Mouse (Mus musculus): ENCODE measurements around the gene Vash2.
"Not testable (repeated sequence)": the region's sequence is repeated elsewhere in the genome, so short reads cannot be mapped to it uniquely, and the experiment has no call there.

Vash2 gene

DNA sequence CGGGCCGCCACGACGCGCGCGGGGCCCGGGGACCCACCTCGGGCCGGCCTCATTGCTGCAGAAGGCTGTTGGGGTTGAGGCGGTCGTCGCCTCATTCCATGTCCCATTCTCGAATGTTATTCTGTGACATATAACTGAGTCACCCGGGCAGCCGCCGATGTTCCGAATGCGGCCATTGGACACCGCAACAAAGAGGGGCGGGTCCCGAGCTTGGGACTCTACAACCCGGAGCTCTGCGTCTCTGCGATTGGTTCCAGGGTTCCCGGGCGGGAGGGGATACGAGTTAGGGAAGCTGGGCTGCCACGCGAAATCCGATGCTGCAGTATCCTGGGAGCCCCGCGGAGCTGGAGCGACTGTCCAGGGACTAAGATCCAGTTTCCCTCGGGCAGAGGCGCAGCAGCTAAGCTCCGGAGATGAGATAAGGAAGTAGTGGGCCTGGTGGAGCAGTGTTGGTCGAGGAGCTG, at the start of gene Vash2:
TSS of gene Vash2 (minus strand) at position 197 of the 464 bp plus-strand sequence.
- DNase-seq: peak; percentile 29

DNA sequence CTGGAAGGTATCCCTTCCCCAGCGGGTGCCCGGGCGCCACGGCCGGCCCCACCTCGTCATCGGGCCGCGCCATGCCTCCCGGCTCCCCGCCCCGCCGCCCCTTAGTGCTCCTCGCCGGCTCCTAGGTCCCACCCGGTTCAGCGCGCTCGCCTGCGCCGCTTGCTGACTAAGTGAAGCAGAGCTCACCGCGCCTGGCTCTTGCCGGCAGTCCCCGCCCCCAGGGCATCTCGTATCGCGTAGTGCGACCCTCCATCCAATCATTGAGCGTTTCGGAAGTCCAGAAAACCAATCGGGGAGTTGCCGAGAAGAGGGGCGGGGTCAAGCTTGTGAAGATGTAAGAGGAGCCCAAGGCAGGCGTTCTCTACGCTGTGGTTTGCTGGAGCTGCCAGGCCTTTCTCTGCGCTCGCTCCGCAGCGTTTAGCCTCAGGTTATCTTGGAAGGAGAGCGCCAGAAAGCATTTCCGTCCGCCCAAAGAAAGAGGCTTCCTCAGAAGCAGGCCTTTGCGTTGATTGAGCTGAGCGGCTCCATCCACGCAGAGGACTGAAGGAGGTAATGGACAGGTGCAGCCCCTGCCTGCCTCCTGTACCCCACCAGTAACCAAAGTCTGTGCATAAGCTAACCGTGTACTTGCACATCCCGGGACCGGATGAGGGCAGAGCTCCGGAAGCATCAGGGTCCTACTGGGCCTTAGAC, 47.1 kb upstream of the Vash2 start, which contains the start of gene Flvcr1:
TSS of gene Flvcr1 (minus strand) at position 138 of the 693 bp plus-strand sequence.
- peak; percentile 98 for DNase-seq

DNA sequence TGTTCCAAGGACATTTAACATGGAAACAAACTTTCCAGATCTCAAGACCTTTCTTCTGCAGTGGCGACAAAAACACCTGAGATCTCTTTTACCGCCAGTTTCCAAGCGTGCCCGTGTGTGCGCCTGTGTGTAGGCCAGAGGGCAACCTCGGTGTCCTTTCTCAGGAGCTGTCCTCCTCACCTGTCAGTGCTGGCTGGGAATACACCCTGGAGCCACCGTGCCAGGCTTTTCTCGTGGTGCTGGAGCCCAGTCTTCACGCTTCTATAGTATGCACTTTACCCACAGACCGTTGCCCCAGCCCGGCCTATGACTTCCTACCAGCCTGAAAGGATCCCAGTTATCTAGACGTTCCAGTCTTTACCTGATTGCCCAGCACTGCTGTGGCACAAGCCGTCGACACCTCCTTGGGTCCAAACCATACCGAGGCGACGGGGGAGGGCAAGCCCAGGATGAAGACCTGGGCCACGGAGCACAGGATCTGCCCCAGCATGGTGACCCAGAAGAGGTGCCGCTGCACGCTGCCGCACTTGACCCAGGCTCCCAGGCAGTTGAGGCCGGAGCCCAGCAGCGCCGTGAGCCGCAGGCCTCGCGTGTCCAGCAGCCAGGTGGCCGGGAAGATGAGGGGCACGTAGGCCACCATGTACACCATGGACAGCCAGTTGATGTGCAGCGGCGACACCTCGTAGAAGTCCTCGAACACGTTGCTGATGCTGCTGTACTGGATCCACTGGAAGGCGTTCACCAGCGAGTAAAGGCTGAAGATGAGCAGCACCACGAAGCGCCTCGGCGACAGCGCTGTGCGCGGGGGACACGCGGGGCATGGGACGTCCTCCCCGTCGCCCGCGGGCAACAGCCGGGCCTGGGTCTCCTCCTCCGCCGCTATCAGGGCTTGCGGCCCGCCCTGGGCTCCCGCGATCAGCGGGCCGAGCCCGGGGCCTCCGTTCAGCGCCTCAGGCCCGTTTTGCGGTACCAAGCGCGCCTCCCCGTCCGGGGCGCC, 46.2 kb upstream of the Vash2 start:
- DNase-seq: peak; percentile 46

DNA sequence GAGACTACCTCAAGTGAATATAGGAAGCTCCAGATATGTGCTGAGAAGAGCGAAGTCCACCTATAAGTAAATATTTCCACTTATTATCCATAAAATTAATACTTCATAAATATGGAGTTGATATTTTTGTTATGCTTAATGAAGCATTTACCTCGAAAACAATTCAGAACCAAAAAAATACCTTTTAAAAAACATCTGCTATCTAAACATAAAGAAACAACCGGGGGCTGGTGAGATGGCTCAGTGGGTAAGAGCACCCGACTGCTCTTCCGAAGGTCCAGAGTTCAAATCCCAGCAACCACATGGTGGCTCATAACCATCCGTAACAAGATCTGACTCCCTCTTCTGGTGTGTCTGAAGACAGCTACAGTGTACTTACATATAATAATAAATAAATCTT, 44.7 kb upstream of the Vash2 start:
- DNase-seq: not testable (repeated sequence)

DNA sequence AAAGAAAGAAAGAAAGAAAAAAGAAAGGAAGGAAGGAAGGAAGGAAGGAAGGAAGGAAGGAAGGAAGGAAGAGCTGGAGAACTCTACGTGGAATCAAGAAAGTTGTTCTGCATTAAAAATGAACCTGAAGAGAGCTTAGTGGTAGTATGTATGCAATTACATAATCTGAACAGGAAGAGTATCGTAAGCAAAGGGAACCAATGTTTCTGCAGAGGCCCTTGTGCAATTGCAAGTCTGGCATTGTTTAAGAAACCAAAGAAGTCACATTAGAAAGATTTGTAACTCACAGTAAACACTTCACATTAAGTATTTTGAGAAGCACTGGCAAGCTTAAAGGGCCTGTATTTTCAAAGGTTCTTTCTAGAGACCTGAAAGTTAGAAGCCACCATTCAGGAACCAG, 44.0 kb upstream of the Vash2 start:
- no peak for DNase-seq

DNA sequence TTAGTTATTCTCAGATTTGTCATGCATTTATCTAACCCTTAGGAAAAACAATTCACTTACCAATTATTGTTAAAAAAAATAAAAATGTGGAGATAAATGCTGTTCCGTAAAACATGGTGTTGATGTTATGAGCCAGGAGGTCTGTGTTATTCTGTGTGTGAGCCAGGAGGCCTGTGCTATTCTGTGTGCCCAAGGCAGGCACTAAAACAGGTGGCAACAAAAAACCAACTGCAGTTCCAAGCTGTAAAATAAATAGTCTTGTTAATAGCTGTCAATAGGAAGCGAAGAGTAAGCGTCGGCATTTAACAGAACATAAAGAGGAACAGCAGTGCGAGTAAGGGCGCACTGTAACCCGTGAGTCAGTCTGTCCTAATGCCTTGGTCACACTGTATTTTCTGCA, 41.9 kb upstream of the Vash2 start:
- DNase-seq: no peak

DNA sequence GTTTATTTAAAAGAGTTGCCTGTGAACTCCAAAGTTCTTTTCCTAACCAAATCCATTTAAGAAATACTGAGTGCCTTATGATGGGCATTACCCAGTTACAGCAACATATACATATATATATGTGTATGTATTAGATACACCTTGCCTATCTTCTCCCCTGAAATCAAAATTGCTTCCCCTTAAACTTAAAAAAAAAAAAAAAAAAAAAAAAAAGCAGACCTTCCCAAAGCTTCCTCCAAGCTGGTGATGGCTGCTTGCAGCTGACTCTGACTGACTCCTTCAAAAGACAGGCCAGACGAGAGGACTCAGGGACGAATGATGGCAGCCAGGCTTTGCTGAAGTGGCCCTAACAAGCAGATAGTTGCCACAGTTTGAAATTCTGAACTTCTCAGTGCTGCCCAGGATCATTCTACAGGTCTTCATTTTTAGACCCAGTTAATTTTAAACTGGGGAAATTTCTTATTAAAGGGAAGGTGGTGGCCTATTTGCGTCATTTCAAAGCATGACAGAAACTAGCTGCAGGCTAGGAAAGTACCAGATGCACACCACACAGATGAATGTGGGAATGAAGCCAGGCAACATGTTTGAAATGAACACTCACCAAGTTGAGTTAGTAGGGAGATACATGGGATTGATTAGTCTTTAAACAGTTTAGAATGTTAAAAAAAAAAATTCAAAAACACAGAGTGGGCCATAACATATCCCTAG, 41.3 kb upstream of the Vash2 start:
- no peak for DNase-seq

DNA sequence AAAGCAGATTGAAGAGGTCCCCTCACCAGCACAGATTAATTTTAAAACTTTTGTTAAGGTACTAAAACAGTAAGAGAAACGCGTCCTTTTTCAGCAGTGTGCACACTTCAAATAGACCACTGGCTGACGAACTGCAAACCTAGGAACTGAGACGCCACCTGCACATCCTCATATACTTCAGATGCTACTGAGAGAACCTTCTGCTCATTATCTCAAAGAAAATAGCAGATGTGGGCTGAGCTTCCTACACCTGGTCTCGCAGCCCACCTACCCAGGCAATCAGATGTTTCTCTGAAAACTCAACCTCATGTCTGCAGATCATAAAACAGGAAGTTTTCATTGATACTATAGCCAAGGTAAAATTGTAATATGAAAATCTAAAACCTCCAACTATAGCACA, 40.7 kb upstream of the Vash2 start:
- no peak for DNase-seq

DNA sequence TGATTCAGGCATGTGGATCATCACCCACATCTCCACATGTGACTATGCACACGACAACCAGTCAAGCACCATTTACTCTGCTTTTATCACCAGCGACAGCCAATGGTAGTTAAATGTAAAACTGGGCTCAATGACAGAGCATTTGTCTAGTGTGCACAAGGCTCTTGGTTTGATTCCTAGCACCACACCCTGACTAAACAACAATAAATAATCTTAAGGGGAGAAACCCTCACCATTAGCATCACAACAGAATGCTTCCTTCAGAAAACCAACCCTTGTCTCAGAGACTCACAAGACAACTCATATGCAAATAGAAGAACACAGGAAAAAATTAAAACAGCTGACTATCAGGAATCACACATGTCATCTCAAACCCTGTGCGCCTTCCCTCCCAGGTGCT, 35.2 kb upstream of the Vash2 start:
- DNase-seq: no peak

DNA sequence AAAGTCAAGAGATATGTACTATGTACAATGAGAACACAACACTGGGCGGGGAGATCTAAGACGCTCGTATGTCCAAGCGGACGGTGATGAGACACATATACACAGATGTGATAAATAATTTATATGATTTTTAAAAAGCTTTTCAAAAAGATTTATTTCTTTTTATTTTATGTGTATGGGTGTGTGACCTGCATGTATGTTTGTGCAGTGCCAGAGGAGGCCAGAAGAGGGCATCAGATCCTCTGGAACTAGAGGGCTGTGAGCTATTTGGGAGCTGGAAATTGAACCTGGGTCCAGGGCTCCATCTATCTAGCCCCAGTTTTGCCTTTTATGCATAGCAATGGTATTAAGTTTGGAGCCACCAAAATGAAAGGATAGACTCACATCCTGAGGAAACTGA, 29.6 kb upstream of the Vash2 start:
- no peak for DNase-seq

DNA sequence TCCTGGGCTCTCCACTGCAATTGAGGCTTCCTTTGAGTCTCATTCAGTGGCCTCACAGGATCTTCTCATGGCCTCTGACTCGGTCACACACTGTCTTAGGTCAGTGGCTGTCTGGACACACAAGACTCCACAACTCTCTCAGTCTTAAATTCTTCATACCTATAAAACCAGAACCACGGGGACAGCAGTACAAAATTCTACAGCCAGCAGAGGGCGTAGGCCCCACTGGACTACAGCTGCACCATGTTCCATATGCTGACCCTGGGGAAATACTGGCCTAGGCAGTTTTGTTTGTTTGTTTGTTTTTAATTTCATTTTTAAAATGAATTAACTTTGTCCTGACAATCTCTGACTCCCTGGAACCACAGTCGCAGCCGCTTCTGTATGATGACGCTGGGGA, 23.1 kb upstream of the Vash2 start:
- no peak for DNase-seq

DNA sequence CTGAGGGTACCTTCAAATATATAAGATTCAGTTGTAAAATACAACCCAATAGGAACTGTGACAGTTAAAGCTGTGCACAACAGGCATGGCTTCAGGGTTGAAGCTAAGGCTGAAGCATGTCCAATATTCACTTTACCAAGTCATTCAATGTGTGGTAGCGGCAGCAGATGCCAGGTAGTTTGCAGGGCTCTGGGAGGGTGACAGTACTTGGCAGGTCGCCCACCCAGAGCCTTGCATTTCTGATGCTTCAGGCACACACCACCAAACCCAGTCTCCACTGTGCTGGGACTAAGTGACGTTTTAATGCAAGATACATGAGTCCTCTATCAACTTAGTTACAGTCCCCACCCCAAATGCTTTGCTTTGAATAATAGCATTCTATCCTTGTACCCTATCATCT, 21.6 kb upstream of the Vash2 start:
- no peak for DNase-seq

DNA sequence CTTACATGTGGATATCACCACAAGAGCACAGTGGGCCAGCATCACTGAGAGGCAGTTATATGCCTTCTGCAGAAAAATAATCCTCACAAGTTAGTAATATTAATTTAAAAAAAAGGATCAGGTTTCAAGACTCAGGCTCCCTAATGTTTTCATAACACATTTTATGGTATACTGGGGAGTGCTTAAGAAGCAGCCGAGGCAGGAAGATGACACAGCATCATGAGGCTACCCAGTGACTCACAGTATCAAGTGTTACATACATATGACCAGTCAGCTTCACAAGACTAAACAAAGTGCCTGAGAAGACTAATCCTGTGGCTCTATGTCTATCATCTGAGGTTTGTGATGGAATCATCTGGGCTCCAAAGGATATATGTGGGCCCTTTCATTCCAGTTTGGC, 18.9 kb upstream of the Vash2 start:
- DNase-seq: no peak

DNA sequence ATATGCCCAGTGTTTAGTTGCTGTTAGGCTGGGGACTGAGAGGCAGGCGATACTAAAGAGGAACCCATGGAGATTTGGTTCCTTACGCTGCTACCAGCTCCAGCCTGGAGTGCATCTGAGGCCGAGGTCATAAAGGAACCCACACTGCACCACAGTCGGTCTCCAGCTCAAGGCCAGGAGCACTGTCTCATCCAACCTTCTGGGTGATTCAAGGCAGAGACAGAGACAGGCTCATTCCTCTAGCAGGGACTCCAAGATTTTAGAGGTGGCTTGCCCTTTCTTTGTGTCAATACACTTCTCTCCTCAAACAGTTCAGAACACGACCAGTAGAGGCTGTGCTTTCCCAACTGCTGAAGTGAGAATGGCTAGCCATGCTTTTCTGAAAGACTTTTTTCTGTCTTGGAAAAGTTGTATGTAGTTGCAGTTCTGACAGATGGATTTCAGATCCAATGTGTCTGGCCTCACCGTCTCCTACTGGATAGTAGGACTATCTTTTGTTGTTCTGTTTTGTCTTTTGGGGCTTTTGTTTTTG, 17.3 kb upstream of the Vash2 start:
- DNase-seq: no peak

DNA sequence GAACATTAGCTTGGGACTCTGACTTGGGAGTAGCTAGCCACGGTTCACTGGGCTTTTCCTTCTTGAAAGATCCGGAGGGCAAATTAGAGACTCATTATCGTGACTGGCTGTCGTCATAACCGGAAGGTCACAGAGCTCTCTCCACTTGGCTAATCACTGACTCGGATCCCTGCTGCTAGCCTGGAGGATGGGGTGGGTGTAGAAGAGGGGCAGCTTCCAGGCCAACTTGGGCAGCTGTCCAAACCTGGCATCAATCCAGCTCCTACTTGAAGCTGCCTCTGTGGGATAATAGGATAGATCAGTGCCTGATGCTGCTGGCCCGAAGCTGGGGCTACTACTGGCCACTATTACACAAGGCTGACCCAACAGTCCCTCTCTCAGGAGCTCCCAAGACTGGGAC, 16.5 kb upstream of the Vash2 start:
- no peak for DNase-seq

DNA sequence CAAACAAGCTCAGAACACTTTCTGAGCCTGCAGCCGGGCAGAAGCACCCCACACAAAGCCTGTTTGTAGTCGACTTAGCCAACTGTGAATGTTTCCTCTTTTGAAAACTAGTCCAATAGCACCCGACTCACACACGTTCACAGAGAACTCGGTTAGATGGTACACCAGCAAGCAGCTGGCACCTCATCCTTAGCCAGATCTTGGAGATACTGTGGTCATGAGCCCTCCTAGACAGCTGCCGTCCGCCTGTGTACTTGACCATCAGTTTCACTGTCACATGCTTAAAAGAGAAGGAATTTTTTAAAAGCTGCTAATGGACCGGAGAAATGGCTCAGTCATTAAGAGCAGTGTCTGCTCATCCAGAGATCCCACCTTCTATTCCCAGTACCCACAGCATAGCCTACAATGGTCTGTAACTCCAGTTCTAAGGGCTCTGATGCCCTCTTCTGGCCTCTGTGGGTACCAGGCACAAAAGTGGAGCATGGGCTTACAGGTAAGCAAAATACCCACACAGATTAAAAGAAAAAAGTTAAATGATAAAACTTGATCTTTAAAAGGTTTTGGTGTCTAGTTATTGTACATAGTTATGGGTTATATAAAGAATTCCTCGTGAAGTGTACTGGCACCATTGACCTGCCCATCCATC, 10.5 kb upstream of the Vash2 start:
- no peak for DNase-seq

DNA sequence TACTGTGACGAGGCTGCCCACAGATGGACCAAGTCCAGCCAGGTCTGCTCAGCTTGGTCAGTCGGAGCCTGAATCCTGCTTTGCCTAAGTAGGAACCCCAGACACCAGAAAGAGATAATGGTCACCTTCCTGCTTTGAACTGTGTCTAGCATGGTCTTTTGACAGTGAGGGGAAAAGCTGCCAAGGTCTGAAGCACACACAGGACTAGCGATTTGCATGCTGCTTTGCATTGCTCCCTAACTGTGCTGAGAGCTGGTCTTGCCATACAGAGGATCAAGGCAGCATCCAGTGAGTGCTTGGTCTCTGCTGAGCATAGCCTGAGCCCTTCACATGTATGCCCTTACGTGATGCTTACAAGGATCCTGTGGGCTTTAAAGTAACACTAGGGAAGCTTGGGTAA, 2.3 kb upstream of the Vash2 start:
- no peak for DNase-seq

DNA sequence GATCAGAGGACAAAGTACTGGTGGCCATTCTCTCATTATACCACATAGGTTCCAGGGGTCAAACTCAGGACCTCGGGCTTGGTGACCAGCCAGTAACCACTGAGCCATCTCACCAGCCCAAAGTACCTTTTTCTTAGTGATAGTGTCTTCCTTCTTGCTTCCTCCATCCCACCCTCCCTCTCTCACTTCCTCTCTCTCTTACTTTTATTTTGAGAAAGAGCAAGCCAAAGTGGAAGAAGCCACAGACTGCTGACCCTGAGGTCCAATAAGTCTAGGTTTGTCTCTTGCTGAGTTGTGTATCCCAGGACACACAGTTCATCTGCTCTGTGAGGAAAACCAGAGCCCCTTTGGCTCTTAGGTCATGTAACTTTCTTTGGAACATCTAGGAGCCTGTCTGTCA, 1.4 kb upstream of the Vash2 start:
- DNase-seq: no peak

DNA sequence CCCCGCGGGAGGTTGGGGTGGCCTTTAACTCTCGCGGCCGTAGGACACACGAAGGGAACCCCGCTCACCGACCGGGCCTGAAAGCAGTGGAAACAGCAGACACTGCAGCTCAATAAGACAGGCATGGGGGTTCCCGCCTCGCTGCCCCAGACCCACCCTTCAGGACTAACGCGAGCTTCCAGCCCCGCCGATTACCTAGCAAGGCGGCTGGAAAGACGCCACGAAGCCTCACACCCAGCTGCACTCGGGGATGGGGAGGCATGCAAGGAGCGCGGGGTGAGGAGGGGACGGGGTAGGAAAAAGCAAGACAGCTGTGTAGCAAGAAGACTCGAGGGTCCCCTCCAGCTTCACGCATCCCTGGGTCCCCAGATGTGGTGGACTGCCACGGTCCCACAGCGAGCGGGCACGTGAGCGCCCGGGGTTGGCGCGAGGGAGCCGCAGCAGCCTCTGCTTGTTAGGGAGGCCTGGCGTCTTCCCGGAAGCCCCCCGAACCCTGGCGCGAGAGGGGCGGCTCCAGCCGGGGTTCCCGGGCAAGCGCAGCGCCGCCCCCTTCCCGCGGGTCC, 504 bp downstream of the Vash2 start:
- no peak for DNase-seq

DNA sequence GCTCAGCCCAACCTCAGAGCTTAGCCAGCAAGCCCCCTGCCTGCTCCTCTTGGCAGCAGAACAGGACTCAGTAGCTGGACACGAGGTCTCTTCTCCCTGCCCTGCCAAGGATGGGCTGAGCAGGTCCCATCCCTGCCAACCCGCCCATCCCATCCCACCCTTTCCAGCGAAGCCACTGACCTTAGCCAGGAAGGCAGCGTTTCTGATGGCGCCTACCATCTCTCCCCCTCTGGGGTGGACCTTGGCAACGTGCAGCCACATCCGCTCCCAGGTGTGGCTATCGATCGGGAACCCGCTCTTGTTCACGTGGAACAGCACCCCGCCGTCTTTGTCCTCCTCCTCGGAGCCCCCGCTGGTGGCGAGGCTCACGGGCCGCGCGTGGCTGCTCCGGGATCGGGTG, 1.1 kb downstream of the Vash2 start:
- DNase-seq: no peak

DNA sequence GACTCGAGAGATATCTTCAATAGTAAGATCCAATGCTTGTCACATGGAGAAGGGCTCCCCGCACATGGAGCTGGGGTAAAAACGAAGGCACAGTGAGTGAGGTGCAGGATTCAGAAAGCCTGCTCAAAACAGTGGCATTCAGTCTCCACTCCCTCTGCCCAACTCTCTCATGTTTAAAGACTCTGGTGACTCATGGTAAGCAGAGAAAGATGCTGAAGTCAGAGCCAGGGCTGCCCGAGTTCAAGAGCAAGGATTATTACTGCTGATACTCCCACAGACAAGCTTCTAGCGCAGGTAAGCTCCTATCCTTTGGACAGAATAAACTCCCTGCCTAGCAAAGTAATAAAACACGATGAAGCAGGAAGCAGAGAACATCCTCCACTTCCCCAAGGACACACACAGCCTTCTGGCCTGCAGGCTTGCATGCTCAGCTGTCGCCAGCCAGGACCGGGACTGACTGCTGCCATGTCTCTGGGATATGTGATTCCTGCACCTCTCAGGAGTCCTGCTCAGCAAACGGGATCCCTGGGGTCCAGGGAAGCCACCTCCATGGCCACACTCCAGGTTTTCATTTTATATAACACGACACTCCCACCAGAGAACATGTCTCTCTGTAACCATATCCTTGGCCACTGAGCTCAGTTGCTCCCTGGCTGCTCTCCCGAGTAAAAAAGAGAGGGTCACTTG, 2.1 kb downstream of the Vash2 start:
- no peak for DNase-seq

DNA sequence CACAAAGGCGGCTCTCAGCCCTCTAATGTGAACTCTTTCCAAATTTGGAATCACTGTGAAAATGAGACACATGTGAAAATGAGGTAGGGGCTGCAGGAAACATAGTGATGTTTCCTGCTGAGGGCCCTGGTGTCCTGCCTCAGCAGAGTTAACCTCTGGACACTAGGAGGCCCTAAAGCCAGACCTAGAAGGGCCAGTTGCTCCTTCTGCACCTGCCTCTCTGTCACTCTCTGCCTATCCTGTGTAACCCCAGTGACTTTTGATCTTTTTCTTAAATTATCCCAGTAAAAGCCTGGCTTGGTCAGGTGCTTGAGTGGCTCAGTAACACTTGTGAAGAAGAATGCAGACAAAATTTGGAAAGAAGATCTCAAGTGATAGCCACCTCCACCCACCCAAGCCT, 4.3 kb downstream of the Vash2 start:
- DNase-seq: no peak

All from cerebellum, adult 8-10 months (tissue).